Mouse (Mus musculus) cerebellum, adult 9-10 months (tissue): ENCODE measurements at regions not wholly inside any gene's neighbourhood (a gene's known extent, or its start where the extent isn't known, plus 50 kb on each side); places are given as distances from the start of the nearest gene placed in this dataset.

Experiments used
- DNase-seq: peaks from one replicate; pipeline ENCODE4 v3.0.0; 2022

- no peak for DNase-seq
Measured at GRCm38 (mm10) chr3:131940896-131941295, 144.2 kb upstream of the Dkk2 start.

GRCm38 (mm10) chr3:131941961-131942753 is 142.9 kb upstream of the Dkk2 start:
- DNase-seq: no peak

DNA sequence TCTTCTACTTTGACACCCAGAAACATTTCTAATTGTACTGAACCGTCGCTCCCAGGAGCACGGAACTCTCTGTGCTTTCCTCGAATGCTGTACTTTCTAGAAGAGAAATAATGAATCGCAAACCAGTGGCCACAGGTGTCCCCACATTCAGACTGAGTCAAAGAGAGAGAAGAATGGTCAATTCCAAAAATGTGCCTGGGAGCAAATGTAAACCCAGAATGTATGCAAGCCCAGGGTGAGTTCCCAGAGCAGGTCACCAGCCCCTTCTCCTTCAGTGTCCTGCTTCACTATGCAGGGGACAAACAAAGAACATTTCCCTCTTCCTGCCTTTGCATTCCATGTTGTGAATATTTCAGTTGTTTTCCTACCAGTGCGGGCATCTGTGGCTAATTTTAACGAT is 141.7 kb upstream of the Dkk2 start:
- DNase-seq: no peak

DNA sequence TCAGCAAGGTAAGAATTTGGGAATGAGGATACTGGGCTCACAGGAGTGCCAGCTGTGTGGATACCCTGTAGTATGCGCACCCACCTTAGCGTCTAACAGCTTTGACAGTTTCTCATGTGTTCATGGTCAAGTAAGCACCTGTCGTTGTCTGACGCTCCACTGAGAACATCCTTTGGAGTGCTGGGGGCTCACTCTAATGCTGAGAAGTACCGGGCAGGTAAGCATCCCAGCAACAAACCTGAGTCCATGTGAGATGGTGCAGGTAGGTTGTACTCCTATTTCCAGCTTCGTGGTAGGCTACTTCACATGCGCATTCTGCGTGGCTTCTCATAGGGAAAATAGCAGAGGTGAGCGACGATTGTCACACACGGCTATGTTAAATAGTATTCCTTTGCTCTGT is 129.3 kb upstream of the Dkk2 start:
- no peak for DNase-seq

DNA sequence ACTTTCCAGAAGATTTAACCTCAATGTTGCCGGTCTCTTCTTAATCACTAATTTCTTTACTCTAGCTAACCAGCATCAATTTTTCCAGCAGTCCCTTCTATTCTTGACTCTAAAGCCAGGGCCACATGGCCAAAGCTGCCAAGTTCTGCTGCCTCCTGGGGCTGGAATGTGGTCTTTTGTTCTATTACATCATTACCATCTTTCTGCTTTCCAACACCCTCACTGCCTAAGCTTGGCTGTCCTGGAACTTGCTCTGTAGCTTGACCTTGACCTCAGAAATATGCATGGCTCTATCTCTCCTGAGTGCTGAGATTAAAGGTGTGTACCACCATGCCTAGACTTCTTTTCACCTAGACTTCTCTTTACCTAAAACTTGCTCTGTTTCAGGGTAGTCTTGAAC is 124.5 kb upstream of the Dkk2 start:
- no peak for DNase-seq

GRCm38 (mm10) chr3:131961571-131961970 is 123.5 kb upstream of the Dkk2 start:
- DNase-seq: no peak

DNA sequence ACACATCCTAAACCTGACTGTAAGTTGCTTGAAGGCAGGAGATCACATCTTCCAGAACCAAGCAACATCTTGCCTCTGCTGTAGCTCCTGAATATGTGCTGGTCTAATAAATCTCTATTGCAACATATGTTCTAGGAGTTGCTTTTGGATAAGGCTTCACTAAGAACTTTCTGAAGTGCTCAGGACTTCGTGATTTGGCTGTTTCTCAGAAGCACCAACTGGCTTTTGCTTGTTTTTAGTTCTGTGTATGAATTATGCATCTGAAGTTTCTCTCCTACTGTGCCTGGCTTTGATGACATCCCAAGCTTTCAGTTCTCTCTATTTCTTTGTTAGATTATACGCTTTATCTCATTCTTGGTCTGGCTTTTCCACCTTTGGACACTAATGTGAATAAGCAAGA is 122.2 kb upstream of the Dkk2 start:
- DNase-seq: no peak

DNA sequence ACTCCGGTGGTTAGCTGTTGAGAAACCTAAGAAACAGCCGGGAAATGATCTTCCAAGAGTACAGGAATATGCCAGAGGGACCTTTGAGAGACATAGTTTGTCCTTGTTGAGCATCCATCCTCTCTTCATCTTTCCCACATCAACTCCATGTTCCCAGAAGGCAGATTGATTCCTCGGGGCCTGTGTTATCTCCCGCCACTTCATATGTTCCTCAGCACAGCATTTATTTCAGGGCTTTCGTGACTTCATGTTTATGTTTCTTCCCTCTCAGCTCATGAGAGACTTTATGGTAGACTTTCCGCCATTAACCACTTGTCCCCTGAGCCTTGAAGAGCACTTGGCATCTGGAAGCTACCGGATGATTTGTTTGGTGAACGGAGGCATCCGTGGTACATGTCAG is 120.1 kb upstream of the Dkk2 start:
- DNase-seq: no peak

GRCm38 (mm10) chr3:131965456-131966160 is 119.5 kb upstream of the Dkk2 start:
- no peak for DNase-seq

DNA sequence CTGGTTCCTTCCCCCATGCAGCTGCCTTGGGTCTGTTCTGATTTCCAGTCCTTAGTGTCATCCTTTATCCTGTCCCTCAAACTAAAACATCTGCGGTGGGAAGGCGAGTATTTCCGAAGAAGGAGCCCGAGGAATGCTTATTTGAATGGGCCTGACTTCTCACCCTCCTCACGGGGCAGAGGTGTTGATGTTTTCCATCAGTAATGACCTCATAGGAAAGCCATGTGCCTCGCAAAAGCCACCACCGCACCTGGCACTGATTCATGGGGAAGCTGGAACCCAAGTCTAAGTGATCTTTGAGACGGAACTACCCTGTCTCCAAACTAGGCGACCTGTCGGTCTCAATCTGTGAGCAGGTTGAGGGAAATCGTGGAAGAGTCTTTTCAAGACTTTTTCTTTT is 117.8 kb upstream of the Dkk2 start:
- no peak for DNase-seq

DNA sequence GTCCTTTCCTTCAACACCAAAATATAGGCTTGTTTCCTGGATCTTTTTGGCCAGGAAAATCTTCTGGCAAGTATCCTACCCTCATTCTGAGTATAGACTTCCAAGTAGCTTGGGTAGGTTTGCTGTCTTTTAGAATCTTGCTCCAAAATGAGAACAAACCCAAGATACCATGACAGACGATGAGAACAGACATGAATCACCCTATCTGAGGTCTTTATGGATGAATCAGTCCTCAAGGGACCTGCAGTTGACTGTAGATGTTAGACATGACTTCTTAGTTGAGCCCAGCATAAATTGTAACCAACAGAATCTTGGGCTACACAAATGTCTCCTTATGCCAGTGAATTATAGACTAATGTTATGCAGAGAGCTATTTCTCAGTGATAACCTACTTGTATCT is 114.3 kb upstream of the Dkk2 start:
- DNase-seq: no peak

DNA sequence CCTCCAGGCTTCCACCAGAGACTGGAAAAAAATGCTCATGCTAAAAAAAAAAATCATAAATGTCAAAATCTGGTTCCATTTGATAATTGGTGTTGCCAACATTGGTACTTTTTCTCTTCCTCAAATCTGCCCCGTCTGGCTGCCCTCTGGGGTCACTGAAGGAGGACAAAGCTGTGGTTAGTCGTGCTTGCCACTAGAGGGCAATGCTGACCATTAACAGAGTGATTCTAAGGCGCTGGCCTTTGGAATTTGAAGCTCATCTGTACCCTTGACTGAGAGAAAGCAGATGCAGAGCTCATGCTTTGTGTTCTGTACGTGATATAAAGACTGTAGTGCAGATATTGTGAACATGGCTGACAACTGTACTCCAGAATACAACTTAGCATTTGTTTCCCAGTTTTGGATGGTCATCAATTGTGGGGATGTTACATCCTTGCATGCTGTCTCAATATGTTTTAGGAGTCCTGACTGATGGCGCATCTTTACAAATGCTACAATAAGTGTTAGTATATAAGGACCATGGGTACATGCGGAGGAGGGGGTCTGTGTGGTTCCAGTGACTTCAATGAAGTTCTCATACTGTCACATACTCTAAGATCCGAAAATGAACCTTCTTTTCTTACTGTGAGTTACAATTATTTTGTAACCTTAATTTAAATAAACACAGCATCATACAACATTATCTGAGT is 109.0 kb upstream of the Dkk2 start:
- peak; percentile 18 for DNase-seq

- DNase-seq: no peak
Measured at GRCm38 (mm10) chr3:131983292-131983691, 101.8 kb upstream of the Dkk2 start.

DNA sequence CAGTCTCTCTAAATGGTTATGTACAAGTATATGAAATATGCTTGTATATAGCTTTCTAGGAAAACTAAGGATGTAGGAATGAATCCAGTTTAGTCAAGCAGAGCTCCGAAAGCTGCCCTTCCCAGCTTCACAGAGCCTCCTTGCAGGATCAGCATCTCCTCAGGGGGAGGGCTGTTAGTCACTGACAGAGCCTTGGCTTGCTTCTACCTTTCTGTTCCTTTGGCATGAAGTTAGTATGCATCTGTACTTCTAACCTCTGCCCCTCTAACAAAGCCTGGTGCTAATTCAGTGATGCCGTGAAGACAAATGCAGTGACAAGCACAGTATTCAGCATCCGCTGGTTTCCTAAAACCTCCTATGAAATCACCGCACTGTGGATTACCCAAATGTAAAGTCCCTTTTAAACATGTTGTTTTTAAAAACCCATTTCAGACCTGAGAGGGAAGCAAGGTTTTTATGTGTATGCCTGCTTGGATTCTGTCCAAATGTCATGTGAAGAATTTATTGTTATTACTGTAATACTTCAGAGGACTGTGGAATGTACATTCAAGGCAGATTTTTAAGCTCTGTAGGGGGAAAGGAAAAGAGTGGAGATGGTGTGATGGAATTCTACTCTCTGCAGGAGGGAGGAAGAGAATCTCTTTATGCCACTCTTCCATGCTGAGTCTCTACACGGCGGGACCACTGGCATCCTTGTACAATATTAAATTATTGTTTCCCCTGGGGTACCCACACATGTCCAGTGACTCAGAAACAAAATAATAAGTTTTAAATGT is 86.1 kb upstream of the Dkk2 start:
- no peak for DNase-seq

- DNase-seq: no peak
Measured at GRCm38 (mm10) chr3:132006191-132006590, 78.9 kb upstream of the Dkk2 start.

DNA sequence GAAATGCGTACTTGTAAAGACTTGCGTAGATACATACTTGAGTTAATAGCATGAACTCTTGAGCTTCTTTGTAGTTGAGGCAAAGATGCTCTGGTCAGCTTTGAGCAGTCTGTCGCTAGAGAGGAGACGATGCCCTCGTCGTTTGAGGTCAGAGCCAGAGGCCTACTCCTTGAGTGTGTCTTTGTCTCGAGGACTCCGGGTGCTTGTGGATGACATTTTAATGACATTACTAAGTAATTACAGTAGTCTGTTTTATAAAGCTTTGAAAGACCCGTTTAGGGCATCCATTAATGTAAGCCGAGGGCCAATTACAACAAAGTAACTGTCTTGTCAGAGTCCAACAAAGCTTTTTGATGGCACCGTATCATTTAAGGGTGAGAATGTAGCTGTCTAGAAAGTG is 78.2 kb upstream of the Dkk2 start:
- DNase-seq: no peak

DNA sequence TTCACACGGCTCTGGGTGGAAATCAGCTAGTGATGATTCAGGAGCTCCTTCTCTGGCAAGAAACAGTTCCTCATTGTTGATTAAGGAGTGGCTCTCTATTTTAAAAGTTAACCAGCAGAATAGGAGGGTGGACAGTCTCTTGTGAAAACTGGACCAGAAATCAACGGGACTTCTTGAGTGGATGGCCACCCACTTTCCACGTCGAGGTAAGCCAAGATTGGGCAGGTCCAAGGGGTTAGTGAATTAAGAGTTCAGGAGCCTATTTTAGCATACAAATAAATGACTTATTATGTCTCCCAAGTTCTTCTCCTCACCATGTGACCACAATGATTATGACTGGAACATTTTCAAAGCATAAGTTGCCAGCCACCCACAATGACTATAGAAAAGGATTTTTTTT is 77.7 kb upstream of the Dkk2 start:
- no peak for DNase-seq

GRCm38 (mm10) chr3:132015205-132015604 is 69.9 kb upstream of the Dkk2 start:
- DNase-seq: no peak

GRCm38 (mm10) chr3:132017485-132018261 is 67.4 kb upstream of the Dkk2 start:
- no peak for DNase-seq

DNA sequence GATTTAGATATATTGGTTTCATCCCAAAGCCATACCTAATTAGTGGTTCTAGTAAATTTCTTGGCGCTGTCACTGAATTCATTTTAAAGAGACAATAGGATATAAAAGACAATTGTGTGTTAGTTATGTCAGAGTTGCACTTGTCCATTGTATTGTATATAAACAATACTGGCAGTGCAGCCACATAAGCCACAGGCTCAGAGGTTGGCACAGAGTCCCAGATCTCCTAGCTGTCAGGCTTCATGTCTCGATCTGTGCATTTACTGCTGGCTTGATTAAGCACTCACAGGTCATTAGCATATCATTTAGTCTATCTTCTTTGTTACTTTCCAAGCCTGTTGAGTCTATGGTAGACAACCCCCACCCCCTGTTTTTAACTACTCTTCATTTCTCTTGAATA is 66.6 kb upstream of the Dkk2 start:
- no peak for DNase-seq

DNA sequence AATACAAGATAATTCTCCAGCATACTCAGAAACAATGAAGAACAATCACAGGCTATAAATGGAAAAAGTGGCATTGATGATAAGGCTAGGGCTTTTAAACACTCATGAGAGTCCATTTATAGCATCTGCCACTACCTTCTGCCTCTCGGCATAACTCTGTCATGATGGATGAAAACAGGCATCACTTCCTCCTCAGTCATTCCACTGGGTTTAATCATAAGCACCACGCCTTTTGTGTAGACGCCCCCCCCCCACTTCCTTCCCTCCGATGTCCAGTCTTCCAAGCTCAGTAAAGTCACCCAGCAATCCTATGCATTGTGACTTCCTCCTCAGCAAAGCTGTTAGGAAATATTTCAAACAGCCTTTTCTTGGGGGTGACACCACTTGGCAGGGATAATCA is 63.1 kb upstream of the Dkk2 start:
- DNase-seq: no peak

GRCm38 (mm10) chr3:132023342-132023741 is 61.8 kb upstream of the Dkk2 start:
- no peak for DNase-seq
